Mouse (Mus musculus) adrenal gland, adult 18-20 months (tissue): ENCODE data around the gene Chd9. TPM values are rescaled to one million over a fixed set of nuclear protein-coding genes. Genes with fewer than 3 reads are reported as not detected.

Experiments used
- DNase-seq, 2 experiments: peaks; one replicate each; pipeline ENCODE4 v3.0.0; 2021 to 2022; ENCODE audit warnings: low spot score in 2 of 2
- long read RNA-seq, 2 experiments: library from polyadenylated mRNA; stranded (forward); transcript quantifications; one replicate each; pipeline ENCODE4 v2.0.0; 2021
- total RNA-seq, 2 experiments: library from RNA; stranded (reverse); gene quantifications; 1 replicate in 1 of 2; 2 replicates in 1 of 2; pipeline ENCODE4 v1.2.3; 2021

Chd9 gene
- total RNA-seq, result 10 to 100 TPM; 66.8 to 77.4 TPM
- long read RNA-seq, experiment 1, transcript Chd9-206 (3 exons, 759 nt), result major isoform, 5 of 17 reads
- long read RNA-seq, experiment 1, partial matches to known transcripts, result 0 of 17 reads
- long read RNA-seq, experiment 1, other reads (novel, unspliced or antisense), result 12 of 17 reads
- long read RNA-seq, experiment 2, transcript Chd9-206 (3 exons, 759 nt), result major isoform, 7 of 31 reads
- long read RNA-seq, experiment 2, partial matches to known transcripts, result 2 of 31 reads
- long read RNA-seq, experiment 2, other reads (novel, unspliced or antisense), result 22 of 31 reads

DNA sequence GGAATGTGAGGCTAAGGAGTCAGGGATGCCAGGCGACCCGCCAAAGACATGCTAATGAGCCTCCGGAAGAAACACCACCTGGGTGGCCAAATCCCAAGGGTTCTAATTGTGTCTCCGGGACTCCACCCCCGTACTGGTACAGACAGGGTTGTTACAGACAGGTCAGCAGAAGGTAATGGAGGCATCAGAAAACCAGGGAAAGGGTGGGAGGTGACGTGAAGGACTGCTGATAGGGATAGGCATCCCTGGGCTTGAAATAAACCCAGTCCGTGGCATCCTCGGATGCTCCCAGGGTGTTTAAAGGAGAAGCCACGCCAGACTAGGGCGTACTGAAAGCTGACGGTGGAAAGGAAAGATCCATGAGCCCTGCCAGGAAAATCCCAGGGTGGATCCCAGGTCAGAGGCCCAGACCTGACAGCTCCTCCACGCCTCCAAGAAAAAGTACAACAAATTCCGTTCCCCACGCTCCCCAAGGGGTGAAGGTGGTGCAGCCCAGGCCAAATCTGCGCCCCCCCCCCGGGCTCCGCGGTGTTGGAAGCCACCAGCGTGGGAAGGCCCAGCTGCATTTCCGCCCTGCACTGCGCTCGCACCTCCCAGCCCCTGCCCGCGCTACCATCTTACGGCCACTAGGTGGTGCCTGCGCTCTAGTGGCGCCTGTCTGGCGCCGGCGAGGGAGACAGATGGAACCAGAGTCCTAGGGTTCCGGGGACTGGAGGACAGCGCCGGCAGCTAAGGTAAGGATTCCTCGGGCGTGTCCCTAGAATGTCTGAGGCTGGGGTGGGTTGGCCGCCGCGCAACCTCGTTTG, at the start of gene Chd9:
Chd9 (plus strand) TSS at position 172 of the 806 bp plus-strand sequence.
- peak; percentile 99 for DNase-seq

DNA sequence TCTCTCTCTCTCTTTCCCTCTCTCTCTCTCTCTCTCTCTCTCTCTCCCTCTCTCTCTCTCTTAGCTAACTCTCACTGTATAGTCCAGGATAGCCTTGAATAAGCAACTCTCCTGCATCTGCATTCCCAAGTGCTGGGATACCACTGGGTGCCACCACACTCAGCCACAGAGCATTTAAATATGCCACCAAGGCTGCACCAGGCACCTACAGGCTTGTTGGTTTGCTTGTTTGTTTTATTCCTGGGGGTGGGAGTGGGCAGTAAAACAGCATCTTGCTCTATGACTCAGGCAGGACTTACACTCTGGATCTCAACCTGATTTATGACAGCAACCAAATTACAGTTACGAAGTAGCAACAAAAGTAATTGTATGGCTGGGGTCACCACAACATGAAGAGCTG, 36.5 kb upstream of the Chd9 start:
- no peak for DNase-seq

DNA sequence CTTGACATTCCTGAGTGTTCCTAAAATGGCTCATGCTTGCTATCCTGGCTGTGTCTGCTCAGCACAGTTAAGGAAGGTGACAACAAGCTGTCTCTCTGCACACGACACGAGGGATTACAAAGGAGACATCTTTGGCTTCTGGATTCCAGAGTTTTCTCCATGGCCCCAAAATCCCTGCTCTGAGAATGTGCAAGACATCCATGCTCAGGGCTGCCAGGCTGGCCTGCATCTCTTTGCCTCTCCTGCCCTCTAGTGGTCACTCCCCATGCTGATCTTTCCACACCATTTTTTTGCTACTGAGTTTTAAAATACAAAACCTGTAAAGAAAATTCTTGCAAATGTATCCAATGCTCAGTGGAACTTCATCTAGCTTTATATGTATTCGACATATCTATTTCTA, 34.4 kb upstream of the Chd9 start:
- peak; percentile 64 to 69 for DNase-seq

DNA sequence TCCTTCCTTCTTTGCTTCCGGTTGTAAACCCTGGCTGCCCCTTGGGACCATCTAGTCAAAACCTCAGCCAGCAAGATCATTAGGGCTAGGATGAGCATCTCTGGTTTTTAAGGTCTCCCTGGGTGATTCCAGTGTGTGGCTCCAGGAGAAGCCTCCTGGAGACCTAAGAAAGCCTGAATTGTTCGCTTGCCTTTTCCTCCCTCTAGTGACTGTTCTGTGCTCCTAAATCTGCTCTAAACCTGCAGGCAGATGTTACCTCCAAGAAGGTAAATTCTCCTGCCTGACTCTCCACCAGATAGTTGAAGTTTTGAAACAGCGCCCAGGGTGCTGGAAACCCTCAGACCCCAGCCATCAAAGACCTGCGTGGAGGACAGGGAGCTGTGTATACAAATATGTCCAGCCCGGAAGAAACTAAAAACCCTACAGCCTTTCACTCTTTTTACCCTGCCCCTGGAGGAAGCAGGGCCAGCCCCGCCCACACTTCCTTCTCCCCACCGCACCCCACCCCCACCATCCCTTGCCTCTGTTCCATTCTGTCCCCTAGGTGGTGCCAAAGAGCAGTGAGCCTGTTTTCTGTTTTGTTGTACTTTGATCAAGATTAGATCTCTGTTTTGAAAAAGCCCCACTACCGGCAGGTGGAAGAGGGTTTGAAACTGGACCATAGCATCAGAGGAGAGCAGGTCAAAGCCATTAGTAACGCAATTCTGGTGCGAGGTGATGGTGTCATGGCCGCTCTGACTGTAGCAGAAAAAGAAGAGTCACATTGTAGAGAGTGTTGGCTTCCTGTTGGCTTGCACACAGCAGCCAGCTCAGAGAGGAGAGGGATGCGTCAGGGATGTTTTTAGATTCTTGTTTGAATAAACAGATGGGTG, 32.9 kb upstream of the Chd9 start:
- DNase-seq, result peak; percentile 48 to 63

DNA sequence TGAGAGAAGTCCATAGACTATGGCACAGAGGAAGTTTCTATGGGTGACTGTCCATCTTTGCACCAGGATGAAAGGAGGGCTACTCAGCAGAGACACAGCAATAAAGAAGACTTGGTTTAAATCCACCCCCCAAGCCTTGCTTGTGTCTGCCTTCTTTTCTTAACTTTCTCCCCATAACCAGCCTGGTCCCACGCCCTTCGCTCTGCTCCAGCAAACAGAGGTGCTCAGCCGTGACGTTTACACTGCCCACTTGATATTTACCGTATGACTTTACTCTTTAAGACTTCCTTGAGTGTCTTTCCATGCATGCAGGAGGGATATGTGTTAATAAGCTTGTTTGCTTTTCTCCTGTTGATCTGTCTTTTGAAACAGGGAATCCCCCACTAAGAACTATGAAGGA, 28.7 kb upstream of the Chd9 start:
- no peak for DNase-seq

DNA sequence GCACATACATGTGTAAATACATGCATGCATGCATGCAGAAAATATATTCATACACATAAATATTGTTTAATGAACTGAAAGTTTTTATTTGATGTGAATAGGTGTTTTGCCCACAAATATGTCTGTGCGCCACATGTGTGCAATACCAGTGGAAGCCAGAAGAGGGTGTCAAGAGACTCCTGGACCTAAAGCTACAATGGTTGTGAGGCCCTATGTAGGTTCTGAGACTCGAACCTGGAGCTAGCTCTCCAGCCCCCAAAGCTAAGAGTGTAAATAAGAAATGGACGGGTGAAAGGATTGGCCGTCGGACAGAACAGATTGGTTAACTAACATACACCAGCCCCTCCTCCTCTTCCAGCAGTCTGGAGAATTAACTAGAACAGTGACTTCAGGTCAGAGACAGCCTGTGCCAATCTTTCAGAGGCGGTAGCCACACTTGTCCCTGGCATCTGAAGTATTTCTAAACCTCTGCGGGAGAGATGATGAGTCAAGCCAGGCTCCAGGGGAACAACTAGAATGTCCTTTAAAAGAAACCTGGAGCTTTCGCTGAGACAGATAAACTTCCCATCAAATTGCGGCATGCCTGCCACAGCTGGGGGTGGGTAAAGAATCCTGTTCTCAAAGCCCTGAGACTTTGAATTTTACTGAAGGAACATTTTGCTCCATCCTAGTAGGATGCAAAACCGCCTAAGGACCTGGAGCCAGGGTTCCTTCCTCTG, 14.4 kb upstream of the Chd9 start:
- DNase-seq, result no peak

DNA sequence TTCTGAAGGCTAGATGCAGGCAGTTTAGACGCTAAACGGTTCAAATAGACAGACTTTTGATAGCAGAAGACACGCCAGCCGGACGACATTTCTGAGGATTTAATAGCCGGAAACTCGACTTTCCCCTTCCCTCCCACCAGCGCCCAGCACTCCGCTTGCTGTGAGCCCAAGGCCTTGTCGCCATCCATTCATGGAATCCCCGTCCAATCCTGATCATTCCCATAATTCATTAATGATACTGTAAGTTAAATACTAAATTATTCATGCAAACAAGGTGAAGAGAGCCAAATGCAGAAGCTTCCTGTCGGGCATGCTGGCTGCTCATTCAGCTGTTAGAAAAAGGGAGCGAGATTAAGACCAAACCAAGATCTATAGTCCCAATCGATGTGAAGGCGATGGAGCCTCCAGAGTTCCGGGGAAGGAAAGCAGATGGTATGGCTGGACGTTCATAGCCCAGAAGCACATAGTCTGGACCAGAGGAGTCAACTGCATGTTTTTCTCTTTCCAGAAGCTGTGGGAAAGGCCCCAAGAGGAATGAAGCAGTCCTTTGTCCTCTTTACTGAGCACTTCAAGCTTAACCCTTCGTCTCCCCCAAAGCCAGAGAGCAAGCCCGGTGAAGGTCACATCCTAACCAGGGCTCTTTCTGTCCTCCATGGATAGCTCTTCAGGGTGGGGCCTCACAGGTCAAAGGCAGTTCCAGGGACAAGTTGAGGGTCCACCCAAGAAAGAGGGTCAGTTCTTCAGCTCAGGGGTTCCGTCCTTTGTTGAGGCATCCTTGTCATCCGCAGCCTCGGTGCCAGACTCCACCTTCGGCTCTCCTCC, 11.9 kb upstream of the Chd9 start:
- no peak for DNase-seq

DNA sequence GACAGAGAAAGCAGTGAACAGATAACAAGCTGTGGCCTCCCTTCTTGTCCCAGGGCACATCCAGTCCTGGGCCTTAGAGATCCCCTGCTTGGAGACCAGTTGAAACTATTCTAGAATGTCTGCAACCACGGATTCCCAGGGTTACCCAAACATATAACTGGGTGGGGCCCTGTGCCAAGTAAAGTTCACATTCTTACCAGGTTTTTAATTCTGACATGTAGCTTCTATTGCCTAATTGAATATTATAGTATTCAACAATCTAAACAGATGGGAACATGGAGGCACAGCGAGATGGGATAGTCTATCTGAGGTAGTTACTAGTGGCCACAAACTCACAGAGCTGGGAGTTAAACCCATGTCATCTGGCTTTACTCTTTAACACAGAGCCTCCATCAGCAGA, 10.9 kb upstream of the Chd9 start, which contains the start of gene Gm19935:
Gm19935 (minus strand) TSS at position 101 of the 400 bp plus-strand sequence.
- no peak for DNase-seq

DNA sequence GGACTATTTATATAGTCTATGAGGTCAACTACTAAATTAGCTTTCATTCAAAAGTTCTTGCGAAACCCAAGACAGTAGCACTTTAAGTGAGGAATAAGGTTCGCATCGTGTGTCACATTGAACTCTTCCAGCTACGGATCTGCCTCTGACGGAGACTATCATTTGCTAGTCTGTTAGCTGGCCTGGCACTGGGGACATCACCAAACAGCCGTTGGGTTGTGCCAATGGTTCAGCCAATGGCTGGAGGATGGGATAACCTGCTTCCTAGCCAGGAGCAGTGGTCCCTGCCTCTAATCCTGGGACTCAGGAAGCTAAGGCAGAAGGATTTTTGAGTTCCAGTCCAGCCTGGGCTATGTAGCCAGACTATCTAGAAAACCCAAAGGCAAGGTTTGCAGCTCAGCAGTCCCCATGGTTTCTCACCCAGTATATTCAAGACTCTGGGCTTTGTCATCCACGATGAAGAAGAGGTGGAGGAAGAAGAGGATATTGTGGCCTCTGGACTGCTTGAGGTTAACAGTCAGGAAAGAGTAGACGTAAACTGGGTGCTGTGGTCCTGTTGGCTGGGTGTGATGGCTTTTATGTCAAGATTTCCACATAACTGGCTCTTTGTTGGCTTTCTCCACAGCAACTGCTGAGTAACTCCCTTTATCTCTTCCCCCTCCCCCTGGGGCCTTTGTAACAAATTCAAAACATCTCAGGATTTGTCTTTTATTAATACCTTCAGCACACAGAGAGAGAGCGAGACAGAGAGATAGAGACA, 8.4 kb upstream of the Chd9 start:
- no peak for DNase-seq

DNA sequence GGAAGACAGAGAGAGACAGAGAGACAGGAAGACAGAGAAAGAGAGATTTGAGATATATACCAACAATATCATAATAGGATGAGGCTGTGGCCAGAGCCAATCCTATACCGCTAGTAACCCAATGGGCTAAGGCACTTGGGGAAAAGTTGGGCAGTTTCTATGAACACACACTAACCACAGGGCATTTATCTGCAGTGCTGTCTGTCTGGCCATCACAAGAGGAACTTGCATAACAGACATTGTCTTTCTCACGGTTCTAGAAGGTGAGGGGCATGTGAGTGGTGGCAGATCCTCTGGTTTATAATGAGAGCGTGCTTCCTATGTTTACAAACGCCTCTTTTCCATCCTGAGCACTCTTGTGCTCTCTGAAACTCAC, 7.8 kb upstream of the Chd9 start:
- DNase-seq, result no peak

DNA sequence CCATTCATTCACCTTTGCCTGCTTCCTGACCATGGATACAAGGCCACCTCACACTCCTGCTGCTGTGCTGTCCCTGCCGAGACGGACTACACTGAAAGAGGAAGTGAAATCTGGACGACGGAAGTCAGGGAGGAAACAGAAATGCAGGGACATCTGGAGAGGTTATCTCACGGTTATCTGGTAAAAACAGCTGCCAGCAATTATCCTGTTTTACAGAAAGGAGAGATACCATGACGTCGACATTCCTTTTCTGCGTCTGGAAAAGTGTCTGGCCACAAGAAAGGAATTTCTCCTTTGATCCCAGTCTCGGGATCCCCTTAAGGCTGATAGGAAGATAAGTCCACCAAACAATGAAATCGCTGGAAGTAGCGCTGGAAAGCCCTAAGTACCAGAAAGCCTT, 5.7 kb upstream of the Chd9 start:
- no peak for DNase-seq

DNA sequence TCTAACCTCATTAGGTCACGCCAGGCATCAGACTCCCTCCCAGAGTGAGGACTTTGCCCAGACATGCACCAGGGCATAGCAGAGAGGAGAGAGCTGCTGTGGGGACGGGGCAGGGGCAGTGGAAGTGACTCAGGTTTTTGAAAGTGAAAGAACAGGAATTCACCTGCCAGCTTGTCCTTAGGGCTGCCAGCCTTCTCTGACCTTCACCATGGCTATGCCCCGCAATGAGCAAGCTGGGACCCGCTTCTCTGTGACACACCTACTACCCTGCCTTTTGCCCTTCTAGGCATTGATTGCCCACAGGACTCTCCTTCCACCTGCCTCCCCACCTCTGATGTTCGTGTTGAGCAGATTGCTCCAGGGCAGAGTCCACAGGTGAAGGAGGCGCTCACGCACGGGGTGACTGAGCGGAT, 2.7 kb upstream of the Chd9 start:
- no peak for DNase-seq

DNA sequence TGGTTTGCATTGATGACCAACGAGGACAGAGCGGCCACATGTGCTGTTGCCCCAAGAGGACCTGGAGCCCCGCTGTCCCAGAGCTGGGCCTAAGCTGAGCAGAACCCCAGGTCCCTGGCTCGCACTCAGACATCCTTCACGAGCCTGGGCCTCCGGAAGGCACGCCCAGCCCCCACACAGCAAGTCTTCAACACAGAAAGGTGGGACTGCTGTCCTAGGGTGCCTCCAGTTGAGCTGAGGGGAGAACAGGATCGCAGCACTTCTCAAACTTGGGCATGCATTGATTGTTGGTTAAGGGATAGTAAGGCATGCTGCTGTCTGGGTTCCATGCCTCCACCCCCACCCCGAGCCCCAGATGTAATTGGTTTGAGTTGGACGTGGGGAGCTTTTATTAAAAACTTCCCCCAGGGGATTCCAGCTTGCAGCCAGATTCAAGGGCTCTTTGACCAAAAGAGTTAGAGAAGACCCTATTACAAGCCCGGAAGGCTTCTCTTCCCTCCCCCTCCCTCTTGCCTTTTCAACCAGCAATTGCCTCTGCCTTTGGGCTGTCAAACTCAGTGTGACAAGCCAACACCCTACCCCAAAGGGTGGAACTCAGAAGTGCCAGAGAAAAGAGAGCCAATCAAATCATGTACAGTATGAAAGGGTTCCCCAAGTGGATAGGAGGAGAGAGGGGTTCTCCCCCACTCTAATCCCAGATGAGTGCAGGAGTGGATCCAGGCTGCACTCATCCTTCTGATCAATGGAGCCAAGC, 1.0 kb downstream of the Chd9 start:
- DNase-seq, result no peak

DNA sequence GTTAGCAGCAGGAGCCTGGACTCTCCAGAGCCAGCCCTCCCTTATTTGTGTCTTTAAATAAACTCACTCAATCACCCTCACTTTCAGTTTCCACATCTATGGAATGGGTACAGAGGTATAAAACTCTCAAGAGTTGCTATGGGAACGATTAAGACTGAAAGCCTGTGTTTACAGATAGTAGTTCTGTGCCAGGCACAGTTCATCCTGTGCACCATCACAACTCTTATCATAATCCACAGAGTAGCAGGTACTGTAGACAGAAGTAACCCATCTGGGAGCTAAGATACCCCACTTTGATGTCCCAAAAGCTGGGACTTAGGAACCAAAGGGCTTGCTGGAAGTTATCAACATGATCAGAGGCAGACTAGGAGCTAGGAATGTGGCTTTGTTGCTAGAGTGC, 1.7 kb downstream of the Chd9 start:
- DNase-seq, result no peak

DNA sequence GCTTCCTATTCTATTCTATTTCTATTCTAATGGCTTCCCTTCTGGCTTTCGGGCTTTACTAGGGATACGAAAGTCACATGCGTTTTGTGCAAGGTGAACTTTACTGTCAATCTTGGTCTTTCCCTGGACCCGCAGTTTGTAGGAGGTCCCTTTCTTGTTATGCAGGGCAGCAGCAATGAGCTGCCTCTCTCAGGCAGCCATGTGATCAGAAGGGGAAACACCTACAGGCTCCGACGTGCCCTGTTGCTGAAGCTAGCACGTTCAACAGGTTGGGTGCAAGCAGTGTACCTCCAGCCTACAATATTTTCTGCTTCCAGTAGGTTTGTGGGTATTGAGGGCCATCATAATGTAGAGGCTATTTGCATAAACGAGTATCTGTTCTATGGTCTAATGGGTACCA, 2.8 kb downstream of the Chd9 start:
- DNase-seq, result no peak

DNA sequence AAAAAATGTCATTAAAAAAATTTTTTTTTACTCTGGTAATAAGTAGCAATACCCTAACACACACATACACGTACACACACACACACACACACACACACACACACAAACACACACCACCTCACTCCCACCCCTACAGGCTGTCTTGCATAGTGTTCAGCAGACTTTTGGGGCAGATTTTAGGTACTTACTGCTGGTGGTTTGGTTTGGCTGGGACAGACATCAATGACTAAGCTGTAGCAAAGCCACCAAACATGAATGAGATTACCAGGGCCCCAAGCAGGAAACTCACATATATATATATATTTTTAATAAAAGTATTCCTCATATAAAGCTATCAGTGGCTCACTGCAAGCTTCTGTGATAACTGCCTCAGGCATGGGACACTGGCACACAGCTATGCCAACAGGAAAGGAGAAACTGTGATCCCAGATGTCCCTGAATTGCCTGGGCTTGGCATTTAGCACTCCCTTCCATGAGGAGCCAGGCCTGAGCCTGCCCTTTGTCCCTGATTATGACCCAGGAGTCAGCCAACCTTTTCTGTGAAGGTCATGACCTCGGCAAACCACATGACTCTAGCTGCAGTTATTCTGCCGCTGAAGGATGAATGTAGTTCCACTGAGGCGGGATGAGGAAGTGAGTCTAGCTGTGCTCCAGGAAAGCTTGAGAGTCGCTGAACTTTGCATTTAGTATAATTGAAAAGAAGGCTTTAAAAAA, 4.6 kb downstream of the Chd9 start:
- DNase-seq, result no peak

DNA sequence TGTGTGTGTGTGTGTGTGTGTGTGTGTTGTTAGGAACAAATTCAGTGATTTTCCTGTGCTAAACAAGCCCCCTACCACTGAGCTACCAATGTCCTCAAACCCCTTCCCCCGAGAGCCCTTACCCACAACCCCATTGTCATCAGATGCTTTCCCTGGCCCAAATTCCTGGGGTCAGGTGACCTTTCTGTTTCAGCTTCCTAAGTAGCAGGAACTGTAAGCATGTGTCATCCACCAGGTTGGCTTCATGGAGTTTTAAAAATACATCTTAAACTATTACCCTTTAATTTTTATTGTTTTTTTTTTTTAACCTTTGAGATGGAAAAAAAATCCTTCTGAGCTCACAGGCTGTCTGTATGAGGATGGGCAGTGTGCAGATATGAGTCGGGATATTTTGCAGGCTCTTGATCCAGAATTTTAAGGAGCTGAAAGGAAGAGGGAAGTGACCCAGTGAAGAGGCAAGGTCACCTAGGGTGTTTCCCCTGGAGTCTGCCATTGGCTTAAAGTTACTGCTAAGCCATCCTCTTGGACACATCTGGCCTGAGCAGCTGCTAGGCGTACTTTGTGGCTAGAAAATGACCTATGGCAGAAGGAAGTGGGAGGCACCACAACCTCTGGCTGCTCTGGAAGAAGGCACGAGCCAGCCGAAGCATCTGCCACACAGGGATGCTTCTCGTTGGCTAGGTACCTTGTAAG, 5.6 kb downstream of the Chd9 start:
- no peak for DNase-seq
